Mouse (Mus musculus): Measurements from ENCODE around the gene Tcp11l2. TPM values are rescaled to one million over a fixed set of nuclear protein-coding genes. Genes with fewer than 3 reads are reported as not detected.

Gene Tcp11l2
- polyA plus RNA-seq, 1 experiment from 2014 or later = 11.5 TPM

Other genes starting within 250 kb of the Tcp11l2 start
- 5.1 and 5.7 TPM in 2 replicates for gene Nuak1, start 136.0 kb upstream of the Tcp11l2 start, polyA plus RNA-seq (2014; fragmentation: Nextera tagmentation; extraction: Ambion mirVana)
- gene Ckap4, start 42.6 kb upstream of the Tcp11l2 start, polyA plus RNA-seq (2014; fragmentation: Nextera tagmentation; extraction: Ambion mirVana) = 90.8 and 91.1 TPM in 2 replicates
- 18.2 and 19.5 TPM in 2 replicates for gene Polr3b, start 45.7 kb downstream of the Tcp11l2 start, polyA plus RNA-seq (2014; fragmentation: Nextera tagmentation; extraction: Ambion mirVana)
- gene Rfx4, start 179.4 kb downstream of the Tcp11l2 start, polyA plus RNA-seq (2014; fragmentation: Nextera tagmentation; extraction: Ambion mirVana) = 65.9 and 66.5 TPM in 2 replicates

All from hindbrain, embryonic 11.5 days (tissue).